Mouse (Mus musculus) limb, embryonic 12.5 days (tissue): Measurements from ENCODE around the gene Cldnd1. TPM values are rescaled to one million over a fixed set of nuclear protein-coding genes. Genes with fewer than 3 reads are reported as not detected.

ENCODE experiments used
- ATAC-seq: fragments of 200-750 bp; cut with Nextera tagmentation; 2 replicates; pipeline ENCODE4 v1.8.0; 2017; ENCODE audit warnings: low read depth, moderate TSS enrichment; ENCODE audit not compliant: insufficient number of reproducible peaks, insufficient read depth, low FRiP score, low TSS enrichment
- H3K27ac ChIP-seq: fragments of 300-500 bp; sonication (generic); 2 replicates; pipeline ENCODE4 v1.5.1; 2016; ENCODE audit warnings: mild to moderate bottlenecking, moderate library complexity
- H3K27me3 ChIP-seq: fragments of 300-500 bp; sonication (generic); 2 replicates; pipeline ENCODE4 v1.6.1; 2016; ENCODE audit warnings: mild to moderate bottlenecking, moderate library complexity
- H3K36me3 ChIP-seq: fragments of 300-500 bp; sonication (generic); 2 replicates; pipeline ENCODE4 v1.6.1; 2016; ENCODE audit warnings: mild to moderate bottlenecking, moderate library complexity
- H3K4me1 ChIP-seq: fragments of 300-500 bp; sonication (generic); replicated peaks from 2 replicates; pipeline ENCODE4 v1.6.1; 2016
- H3K4me2 ChIP-seq: fragments of 300-500 bp; sonication (generic); 2 replicates; pipeline ENCODE4 v1.6.1; 2016; ENCODE audit warnings: mild to moderate bottlenecking, moderate library complexity
- H3K4me3 ChIP-seq: fragments of 300-500 bp; sonication (generic); replicated peaks from 2 replicates; pipeline ENCODE4 v1.5.1; 2016; ENCODE audit warnings: mild to moderate bottlenecking
- H3K9ac ChIP-seq: fragments of 300-500 bp; sonication (generic); replicated peaks from 2 replicates; pipeline ENCODE4 v1.6.1; 2016; ENCODE audit warnings: mild to moderate bottlenecking, moderate library complexity
- H3K9me3 ChIP-seq: fragments of 300-500 bp; sonication (generic); 2 replicates; pipeline ENCODE4 v1.6.1; 2016; ENCODE audit warnings: mild to moderate bottlenecking, moderate library complexity
- WGBS: fragments of 180-500 bp; shearing (Covaris S2); methylation state at CpG from one replicate; pipeline ENCODE4 v1.1.7; 2016; 5-methylcytosine and 5-hydroxymethylcytosine counted together
- polyA plus RNA-seq: library from polyadenylated mRNA; unstranded; fragments of >200 nt; fragmentation: Nextera tagmentation; extraction: Ambion mirVana; gene quantifications from 2 replicates; pipeline ENCODE4 v1.2.1, GENCODE M21; 2016

The Cldnd1 gene
- polyA plus RNA-seq, 1 experiment from 2014 or later = 105 TPM

DNA sequence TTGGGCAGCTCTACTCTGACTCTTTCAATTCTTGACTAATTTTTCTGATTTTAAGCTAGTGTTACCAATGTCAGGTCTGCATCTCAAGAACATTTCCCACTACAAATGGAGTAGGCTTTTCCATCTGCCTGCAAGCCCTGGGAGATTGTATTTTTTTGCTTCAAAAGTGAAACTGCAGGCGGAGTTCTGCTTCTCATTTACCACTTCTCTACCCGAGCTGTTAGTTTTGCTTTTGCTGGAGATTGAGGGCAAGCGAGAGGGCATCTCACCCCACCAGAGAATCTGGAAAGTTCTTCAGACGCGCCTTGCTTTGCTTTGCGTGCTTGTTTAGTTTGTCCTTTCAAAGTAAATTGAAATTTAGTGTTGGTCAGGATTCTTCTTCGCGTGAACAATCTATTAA, 15.5 kb upstream of the Cldnd1 start:
- Histone ChIP-seq H3K9me3 (no peaks in the 10 kb centered on the region), H3K27me3 (no peaks in the 10 kb centered on the region), H3K9ac (no peak overlapping the region), H3K4me3 (no peak overlapping the region), H3K4me1 (no peaks in the 10 kb centered on the region), H3K27ac (no peak overlapping the region), H3K4me2 (no peak overlapping the region), H3K36me3 (no peaks in the 10 kb centered on the region)
- 75% methylated on average over 8 of the region's 8 CpGs for WGBS
- ATAC-seq = no peak

GRCm38 (mm10) chr16:58713128-58713527, 14.6 kb upstream of the Cldnd1 start:
- H3K9ac ChIP-seq = no peak overlapping the region
- 88% methylated on average over 1 of the region's 1 CpGs for WGBS
- H3K36me3 ChIP-seq = no peaks in the 10 kb centered on the region
- H3K27me3 ChIP-seq = no peaks in the 10 kb centered on the region
- ATAC-seq = no peak
- no peak overlapping the region for H3K4me3 ChIP-seq
- H3K4me2 ChIP-seq = no peak overlapping the region
- H3K9me3 ChIP-seq = no peaks in the 10 kb centered on the region
- no peaks in the 10 kb centered on the region for H3K4me1 ChIP-seq
- no peak overlapping the region for H3K27ac ChIP-seq

- H3K9me3 ChIP-seq = no peaks in the 10 kb centered on the region
- H3K27me3 ChIP-seq = no peaks in the 10 kb centered on the region
- no peak overlapping the region for H3K4me2 ChIP-seq
- no peak for ATAC-seq
- no peaks in the 10 kb centered on the region for H3K4me1 ChIP-seq
- H3K27ac ChIP-seq = no peak overlapping the region
- no peak overlapping the region for H3K9ac ChIP-seq
- H3K36me3 ChIP-seq = no peaks in the 10 kb centered on the region
- H3K4me3 ChIP-seq = no peak overlapping the region
- 71% methylated on average over 4 of the region's 4 CpGs for WGBS
Measured at GRCm38 (mm10) chr16:58715018-58715417, 12.7 kb upstream of the Cldnd1 start.

DNA sequence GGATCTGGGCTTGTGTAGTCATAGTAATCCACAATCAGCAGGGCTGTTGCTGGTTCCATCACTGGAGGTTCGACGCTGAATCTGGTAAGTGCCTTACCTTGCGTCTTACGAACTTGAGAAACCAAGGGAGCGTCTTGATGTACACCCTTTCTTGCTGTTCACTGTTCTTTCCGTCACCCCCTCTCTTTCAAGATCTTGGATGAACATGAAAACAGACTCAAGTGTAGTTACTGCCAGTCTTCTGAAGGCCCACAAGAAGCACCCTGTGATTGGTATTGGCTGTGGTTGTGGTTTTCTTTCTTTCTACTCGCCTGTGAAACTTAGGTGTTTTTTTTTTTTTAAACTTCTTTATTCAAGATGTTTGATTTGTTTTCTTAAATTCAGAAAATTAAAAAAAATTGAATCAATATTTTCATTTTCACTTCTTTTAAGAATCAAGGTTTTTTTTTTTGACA, 9.0 kb upstream of the Cldnd1 start, which contains the start of gene Gpr15:
Gpr15 (minus strand) TSS at position 405 of the 455 bp plus-strand sequence.
- Histone ChIP-seq H3K27me3 (no peaks in the 10 kb centered on the region), H3K4me3 (no peak within 1 kb of the TSS), H3K27ac (no peak within 1 kb of the TSS), H3K4me1 (no peaks in the 10 kb centered on the region), H3K9me3 (no peaks in the 10 kb centered on the region), H3K9ac (no peak within 1 kb of the TSS), H3K4me2 (no peak within 1 kb of the TSS), H3K36me3 (no peaks in the 10 kb centered on the region)
- 90% methylated on average over 7 of the region's 7 CpGs for WGBS
- no peak for ATAC-seq

DNA sequence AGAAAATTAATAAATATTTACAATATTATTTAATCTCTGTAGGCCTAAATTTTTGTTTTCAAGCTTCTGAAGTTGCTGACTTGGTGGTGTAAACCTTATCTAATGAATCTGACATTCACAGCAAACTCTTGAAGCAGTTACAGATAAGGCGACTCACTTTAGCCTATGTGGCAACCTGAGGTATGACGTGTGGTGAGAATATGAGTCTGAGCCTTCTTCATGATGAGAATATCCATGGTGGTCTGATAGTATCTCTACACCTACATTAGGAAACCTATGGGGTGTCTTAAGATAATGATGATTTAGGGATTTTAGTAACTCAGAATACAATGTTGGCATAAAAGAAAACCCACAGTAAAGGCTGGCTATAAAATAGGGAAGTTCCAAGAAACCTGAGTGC, 5.4 kb upstream of the Cldnd1 start:
- no peak overlapping the region for H3K4me2 ChIP-seq
- H3K36me3 ChIP-seq = no peaks in the 10 kb centered on the region
- H3K4me1 ChIP-seq = no peaks in the 10 kb centered on the region
- no peaks in the 10 kb centered on the region for H3K27me3 ChIP-seq
- H3K9ac ChIP-seq = no peak overlapping the region
- WGBS = 91% methylated on average over 2 of the region's 2 CpGs
- H3K9me3 ChIP-seq = no peaks in the 10 kb centered on the region
- H3K4me3 ChIP-seq = no peak overlapping the region
- no peak for ATAC-seq
- no peak overlapping the region for H3K27ac ChIP-seq

GRCm38 (mm10) chr16:58726680-58727476, 832 bp upstream of the Cldnd1 start:
- Histone ChIP-seq H3K9me3 (no peaks in the 10 kb centered on the region), H3K27ac (no peak overlapping the region), H3K9ac (no peak overlapping the region), H3K36me3 (peaks cover 20% of the 10 kb centered on the region), H3K27me3 (no peaks in the 10 kb centered on the region), H3K4me1 (peaks cover 4% of the 10 kb centered on the region), H3K4me3 (peak overlapping the region; percentile 80; the same call in 1 of the 2 replicates), H3K4me2 (peak overlapping the region; percentile 46)
- WGBS = 81% methylated on average over 11 of the region's 11 CpGs
- ATAC-seq = no peak

- H3K9me3 ChIP-seq = no peaks in the 10 kb centered on the region
- peaks cover 4% of the 10 kb centered on the region for H3K4me1 ChIP-seq
- peak overlapping the region; percentile 57 for H3K4me2 ChIP-seq
- peak overlapping the region; percentile 80 for H3K4me3 ChIP-seq
- WGBS = under 1% methylated on average over 23 of the region's 31 CpGs
- H3K9ac ChIP-seq = peak overlapping the region; percentile 79
- H3K27me3 ChIP-seq = no peaks in the 10 kb centered on the region
- peak overlapping the region; percentile 80 for H3K27ac ChIP-seq
- peaks cover 33% of the 10 kb centered on the region for H3K36me3 ChIP-seq
- ATAC-seq = peak; percentile 93
Measured at GRCm38 (mm10) chr16:58728176-58728671, 514 bp downstream of the Cldnd1 start.

DNA sequence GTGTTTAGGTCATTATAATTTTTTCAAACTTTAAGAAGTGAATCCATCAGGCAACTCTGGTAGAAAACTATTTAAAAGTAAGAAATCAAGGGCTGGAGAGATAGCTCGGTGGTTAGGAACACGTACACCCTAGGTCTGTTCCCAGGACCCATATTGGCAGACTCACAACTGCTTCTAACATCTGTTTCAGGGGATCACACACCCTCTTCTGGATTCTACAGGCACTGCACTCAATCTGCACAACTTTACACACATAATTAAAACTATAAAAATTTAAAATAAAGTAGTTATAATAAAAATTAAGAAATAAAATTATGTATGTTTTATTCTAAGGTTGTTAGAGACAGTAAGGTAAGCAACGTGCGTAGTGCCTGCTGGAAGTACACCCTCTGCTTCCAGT, 10.5 kb downstream of the Cldnd1 start:
- Histone ChIP-seq H3K4me2 (no peak overlapping the region), H3K4me1 (no peaks in the 10 kb centered on the region), H3K27ac (no peak overlapping the region), H3K36me3 (peaks cover 24% of the 10 kb centered on the region), H3K27me3 (no peaks in the 10 kb centered on the region), H3K9me3 (no peaks in the 10 kb centered on the region), H3K4me3 (no peak overlapping the region), H3K9ac (no peak overlapping the region)
- whole genome bisulfite sequencing = 78% methylated on average over 4 of the region's 4 CpGs
- no peak for ATAC-seq

- Histone ChIP-seq H3K27me3 (no peaks in the 10 kb centered on the region), H3K4me2 (no peak overlapping the region), H3K36me3 (peaks cover 18% of the 10 kb centered on the region), H3K4me1 (no peaks in the 10 kb centered on the region), H3K4me3 (no peak overlapping the region), H3K27ac (no peak overlapping the region), H3K9ac (no peak overlapping the region), H3K9me3 (no peaks in the 10 kb centered on the region)
- ATAC-seq = no peak
- WGBS = 90% methylated on average over 1 of the region's 1 CpGs
Measured at GRCm38 (mm10) chr16:58738800-58739199, 11.1 kb downstream of the Cldnd1 start.

DNA sequence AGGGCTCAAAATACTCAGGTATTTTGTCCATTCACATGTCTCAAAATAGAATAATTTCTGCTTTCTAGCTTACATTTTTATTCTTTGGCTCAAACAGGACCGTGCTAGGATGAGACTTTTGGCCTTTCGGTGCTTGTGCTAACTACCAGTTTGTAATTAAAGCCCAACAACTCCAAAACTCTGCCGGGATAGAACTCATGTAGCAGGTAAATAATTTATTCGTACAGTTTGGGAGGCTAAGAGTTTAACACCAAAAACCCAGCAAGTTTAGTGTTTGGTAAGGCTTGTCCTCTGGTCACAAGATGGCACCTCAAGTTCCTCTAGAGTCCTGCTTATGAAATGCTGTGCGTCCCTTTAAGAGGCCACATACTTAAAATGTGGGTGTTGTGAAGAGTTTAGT, 13.0 kb downstream of the Cldnd1 start:
- WGBS = 93% methylated on average over 5 of the region's 5 CpGs
- Histone ChIP-seq H3K4me3 (no peak overlapping the region), H3K4me1 (no peaks in the 10 kb centered on the region), H3K27ac (no peak overlapping the region), H3K9ac (no peak overlapping the region), H3K27me3 (no peaks in the 10 kb centered on the region), H3K9me3 (no peaks in the 10 kb centered on the region), H3K36me3 (0 out of 2 replicates have a peak, but pooled peaks cover 1% of the 10 kb centered on the region), H3K4me2 (no peak overlapping the region)
- ATAC-seq = no peak

- no peak for ATAC-seq
- H3K4me1 ChIP-seq = no peaks in the 10 kb centered on the region
Measured at GRCm38 (mm10) chr16:58746715-58747114, 19.0 kb downstream of the Cldnd1 start.

More at GRCm38 (mm10) chr16:58746715-58747114, 19.0 kb downstream of the Cldnd1 start:
- Histone ChIP-seq H3K4me3 (no peak overlapping the region), H3K27me3 (no peaks in the 10 kb centered on the region), H3K9ac (no peak overlapping the region), H3K36me3 (no peaks in the 10 kb centered on the region), H3K9me3 (no peaks in the 10 kb centered on the region), H3K27ac (no peak overlapping the region), H3K4me2 (no peak overlapping the region)
- 71% methylated on average over 4 of the region's 4 CpGs for WGBS
